Mouse (Mus musculus): ENCODE results near the gene Erc2.

- no peak for TF ChIP-seq GATA1 (IDR thresholded peaks at IDR 0.05; ENCODE audit: borderline replicate concordance, low read length)
- no peak for TF ChIP-seq FLI1 (IDR thresholded peaks at IDR 0.05; ENCODE audit: low read length)
These were observed 881.0 kb downstream of the Erc2 start for GRCm38 (mm10) chr14:28503276-28503675.
